Mouse (Mus musculus): ENCODE data around the gene Gbe1. TPM values are rescaled to one million over a fixed set of nuclear protein-coding genes. Genes with fewer than 3 reads are reported as not detected.

Gbe1 gene
- total RNA-seq (2023): 10 to 100 TPM; 45.4 to 53.1 TPM

GRCm38 (mm10) chr16:70313886-70314577 is at the start of gene Gbe1:
Gene Gbe1, plus strand, starts transcription at chr16:70313949.

